14 mouse cellular contexts compared by ENCODE assay signal in the genomic region with DNA sequence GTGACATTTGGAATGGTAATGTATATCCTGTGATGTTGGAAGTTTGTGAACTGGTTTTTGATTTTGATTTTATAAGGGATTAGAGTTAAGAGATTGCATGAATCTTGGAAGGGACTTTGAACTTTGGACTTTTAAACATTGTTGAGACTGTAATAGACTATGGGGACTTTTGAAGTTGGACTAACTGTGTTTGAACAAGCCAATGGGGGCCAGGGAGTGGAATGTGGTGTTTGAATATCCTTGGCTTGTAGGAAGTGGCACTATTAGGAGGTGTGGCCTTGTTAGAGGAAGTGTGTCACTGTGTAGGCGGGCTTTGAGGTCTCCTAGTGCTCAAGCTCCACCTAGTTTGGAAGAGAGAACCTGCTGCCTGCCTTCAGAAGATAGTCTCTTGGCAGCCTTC. TPM values are rescaled to one million over a fixed set of nuclear protein-coding genes. Genes with fewer than 3 reads are reported as not detected.
"Had no signal": no experiment of that assay in that cellular context is flagged by ENCODE, and none has a peak within 500 bp of the region (broad histone marks: within the 10 kb centered on the region; RNA-seq: fewer than 3 reads in every experiment).

No protein-coding gene starts in this region.

- H3K27me3 ChIP-seq: limb, embryonic 13.5 days; midbrain, embryonic 13.5 days had no signal

- H3K4me2 ChIP-seq: limb, embryonic 13.5 days; lung, embryonic 14.5 days; midbrain, embryonic 13.5 days had no signal

- H3K36me3 ChIP-seq: limb, embryonic 10.5 days; limb, embryonic 13.5 days; midbrain, embryonic 13.5 days had no signal

- H3K9me3 ChIP-seq: limb, embryonic 10.5 days; limb, embryonic 13.5 days; midbrain, embryonic 13.5 days had no signal

- H3K4me3 ChIP-seq: limb, embryonic 10.5 days; limb, embryonic 13.5 days; midbrain, embryonic 13.5 days had no signal

- H3K27ac ChIP-seq: kidney, postnatal 0 days; limb, embryonic 10.5 days; limb, embryonic 13.5 days; liver, embryonic 14.5 days; macrophage; midbrain, embryonic 13.5 days had no signal

- H3K4me1 ChIP-seq: limb, embryonic 10.5 days; limb, embryonic 13.5 days; midbrain, embryonic 13.5 days had no signal

- ATAC-seq: liver, postnatal 0 days; lung, postnatal 0 days; midbrain, embryonic 13.5 days had no signal

- H3K9ac ChIP-seq: limb, embryonic 13.5 days; liver, embryonic 14.5 days; liver, postnatal 0 days; lung, embryonic 14.5 days; midbrain, embryonic 13.5 days had no signal

- DNase-seq: kidney, adult 2 months; kidney, postnatal 36 days; liver; liver, postnatal 0 days; lung, embryonic 14.5 days; thymus, postnatal 25 days had no signal

RNA-seq across cellular contexts. Expression of a gene that starts 42.4 kb away (rescaled TPM):
- total RNA-seq: megakaryocyte, adult 5-6 weeks had no signal
